Mouse (Mus musculus): Measurements from ENCODE around the gene Wscd2. TPM values are rescaled to one million over a fixed set of nuclear protein-coding genes. Genes with fewer than 3 reads are reported as not detected.

Wscd2 gene
- polyA plus RNA-seq, 1 experiment from 2014 or later, result 7.1 TPM

GRCm38 (mm10) chr5:113506779-113507178, 16.6 kb downstream of the Wscd2 start:
- Histone ChIP-seq H3K4me3 (no peak overlapping the region), H3K4me2 (replicated peaks) (no peak overlapping the region), H3K27me3 (peaks cover 12% of the 10 kb centered on the region), H3K9ac (no peak overlapping the region), H3K36me3 (no peaks in the 10 kb centered on the region), H3K9me3 (no peaks in the 10 kb centered on the region), H3K4me1 (peaks cover 43% of the 10 kb centered on the region), H3K27ac (no peak overlapping the region)
- ATAC-seq (ENCODE audit: low FRiP score, low read depth), result no peak
- WGBS, result 80% methylated on average over 5 of the region's 5 CpGs

DNA sequence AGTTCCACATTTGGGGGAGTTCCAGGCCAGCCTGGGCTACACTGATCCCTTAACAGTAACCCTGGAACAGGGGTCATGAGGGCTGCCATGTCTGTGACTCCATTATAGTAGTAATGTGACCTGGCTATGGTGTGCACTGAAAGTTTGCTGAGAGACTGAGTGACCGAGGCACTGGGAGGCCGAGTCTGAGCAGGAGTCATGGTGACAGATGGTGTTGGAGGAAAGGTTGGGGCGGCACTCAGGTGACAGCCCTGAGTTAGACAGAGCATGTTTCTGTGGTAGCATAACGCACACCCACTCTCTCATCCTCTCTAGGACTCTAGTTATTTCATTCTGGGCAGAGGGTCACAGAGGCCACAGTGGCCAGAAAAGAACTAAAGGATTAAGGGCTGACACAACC, 19.0 kb downstream of the Wscd2 start:
- no peak overlapping the region for H3K4me3 ChIP-seq
- H3K27ac ChIP-seq, result no peak overlapping the region
- no peak overlapping the region for H3K9ac ChIP-seq
- peaks cover 6% of the 10 kb centered on the region for H3K27me3 ChIP-seq
- peaks cover 36% of the 10 kb centered on the region for H3K4me1 ChIP-seq
- H3K36me3 ChIP-seq, result no peaks in the 10 kb centered on the region
- WGBS, result 72% methylated on average over 4 of the region's 4 CpGs
- H3K4me2 ChIP-seq (replicated peaks), result no peak overlapping the region
- no peak for ATAC-seq (ENCODE audit: low FRiP score, low read depth)
- H3K9me3 ChIP-seq, result no peaks in the 10 kb centered on the region

DNA sequence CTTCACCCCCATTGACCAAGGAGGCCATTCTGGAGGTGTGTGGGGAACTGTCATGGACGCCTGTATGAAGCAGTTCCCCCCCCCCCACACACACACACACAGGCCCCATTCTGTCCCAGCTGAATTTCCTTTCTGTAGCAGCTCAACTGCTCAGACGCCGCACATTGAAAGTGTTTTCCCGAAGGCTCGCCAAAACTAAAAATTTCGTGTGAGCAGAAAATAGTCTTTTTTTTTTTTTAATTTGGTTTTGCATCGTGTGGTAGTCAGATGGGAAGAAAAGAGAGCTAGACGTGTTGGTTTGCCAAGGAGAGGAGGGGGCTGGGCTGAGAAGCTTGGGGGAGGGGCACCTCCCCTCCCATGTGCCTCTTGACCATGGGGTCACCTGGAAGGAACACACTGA, 23.5 kb downstream of the Wscd2 start:
- no peak overlapping the region for H3K27ac ChIP-seq
- no peak for ATAC-seq (ENCODE audit: low FRiP score, low read depth)
- H3K4me2 ChIP-seq (replicated peaks), result no peak overlapping the region
- no peaks in the 10 kb centered on the region for H3K9me3 ChIP-seq
- peaks cover 23% of the 10 kb centered on the region for H3K27me3 ChIP-seq
- no peaks in the 10 kb centered on the region for H3K36me3 ChIP-seq
- no peak overlapping the region for H3K4me3 ChIP-seq
- no peak overlapping the region for H3K9ac ChIP-seq
- 61% methylated on average over 8 of the region's 8 CpGs for WGBS
- peaks cover 33% of the 10 kb centered on the region for H3K4me1 ChIP-seq

DNA sequence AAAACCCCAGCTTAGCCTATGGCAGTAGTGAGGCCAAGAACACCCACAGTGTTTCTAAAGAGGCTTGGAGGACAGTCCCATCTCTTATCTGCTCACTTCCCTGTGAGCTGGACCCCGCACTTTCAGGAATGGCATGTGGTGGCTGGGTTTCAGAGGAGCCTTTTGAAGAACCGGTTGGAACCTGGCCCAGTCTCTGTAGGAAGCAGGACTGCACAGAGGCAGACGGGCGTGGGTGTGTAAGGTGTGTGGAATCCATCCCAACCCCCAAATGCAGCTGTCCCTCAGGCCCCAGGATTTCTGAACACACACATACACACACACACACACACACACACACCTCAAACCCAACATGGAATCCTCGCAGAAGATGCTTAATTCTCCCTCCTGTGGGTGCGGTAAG, 23.9 kb downstream of the Wscd2 start:
- Histone ChIP-seq H3K9me3 (no peaks in the 10 kb centered on the region), H3K27me3 (peaks cover 20% of the 10 kb centered on the region), H3K4me2 (replicated peaks) (no peak overlapping the region), H3K36me3 (no peaks in the 10 kb centered on the region), H3K27ac (no peak overlapping the region), H3K9ac (no peak overlapping the region), H3K4me1 (peaks cover 33% of the 10 kb centered on the region), H3K4me3 (no peak overlapping the region)
- WGBS, result 79% methylated on average over 6 of the region's 6 CpGs
- ATAC-seq (ENCODE audit: low FRiP score, low read depth), result no peak

GRCm38 (mm10) chr5:113516119-113516872, 26.2 kb downstream of the Wscd2 start:
- Histone ChIP-seq H3K4me1 (peaks cover 23% of the 10 kb centered on the region), H3K27ac (no peak overlapping the region), H3K27me3 (peaks cover 23% of the 10 kb centered on the region; the same call in 1 of the 2 replicates), H3K9me3 (no peaks in the 10 kb centered on the region), H3K9ac (no peak overlapping the region), H3K36me3 (no peaks in the 10 kb centered on the region), H3K4me2 (replicated peaks) (no peak overlapping the region), H3K4me3 (no peak overlapping the region)
- whole genome bisulfite sequencing, result 44% methylated on average over 14 of the region's 14 CpGs
- no peak for ATAC-seq (ENCODE audit: low FRiP score, low read depth)

DNA sequence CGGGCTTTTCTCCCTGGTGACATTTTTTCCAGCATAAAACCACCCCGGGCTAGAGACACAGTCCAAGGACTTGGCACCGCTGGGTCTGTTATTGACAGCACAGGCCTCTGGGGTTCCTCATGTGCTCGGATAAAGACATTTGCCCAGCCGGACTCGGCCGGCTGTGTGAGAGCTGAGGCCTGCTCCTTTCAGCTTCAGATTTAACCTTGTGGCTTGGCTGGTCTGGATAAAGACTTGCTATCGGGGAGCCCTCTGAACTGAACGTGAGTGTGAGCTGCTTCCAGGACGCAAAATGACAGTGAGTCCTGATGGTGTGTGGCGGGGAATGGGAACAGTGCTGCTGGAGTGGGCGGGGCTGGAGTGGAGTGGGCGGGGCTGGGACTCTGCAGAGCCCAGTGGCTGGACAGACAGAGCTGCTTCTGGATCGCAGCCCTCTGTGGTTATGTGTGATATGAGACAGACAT, 26.8 kb downstream of the Wscd2 start:
- Histone ChIP-seq H3K27me3 (peaks cover 23% of the 10 kb centered on the region; the same call in 1 of the 2 replicates), H3K4me3 (no peak overlapping the region), H3K9me3 (no peaks in the 10 kb centered on the region), H3K4me2 (replicated peaks) (0 out of 2 replicates have a peak overlapping the region, but pooled peaks have one; percentile 4), H3K27ac (no peak overlapping the region), H3K9ac (no peak overlapping the region), H3K4me1 (peaks cover 23% of the 10 kb centered on the region), H3K36me3 (no peaks in the 10 kb centered on the region)
- ATAC-seq (ENCODE audit: low FRiP score, low read depth), result no peak
- WGBS, result 28% methylated on average over 14 of the region's 14 CpGs

DNA sequence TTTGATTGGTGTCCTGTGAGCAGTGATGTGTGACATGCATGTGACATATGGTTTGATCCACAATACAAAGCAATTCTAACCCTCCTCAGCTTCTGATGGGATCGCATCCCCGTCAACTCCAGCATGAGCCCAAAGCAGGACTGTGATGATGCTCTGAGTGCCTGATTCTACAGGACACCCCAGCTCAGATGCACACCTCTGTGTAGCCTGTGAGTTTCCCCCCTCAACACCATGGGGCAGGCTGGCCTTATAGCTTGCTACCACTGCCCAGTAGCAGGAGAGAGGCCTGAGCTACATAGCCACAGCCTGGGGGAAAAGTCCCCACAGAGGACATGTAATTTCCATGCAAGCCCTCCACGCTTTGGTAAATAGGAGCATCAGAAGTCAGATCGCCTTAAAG, 27.3 kb downstream of the Wscd2 start:
- Histone ChIP-seq H3K9ac (no peak overlapping the region), H3K27me3 (peaks cover 23% of the 10 kb centered on the region; the same call in 1 of the 2 replicates), H3K4me1 (peaks cover 23% of the 10 kb centered on the region), H3K4me3 (no peak overlapping the region), H3K27ac (no peak overlapping the region), H3K4me2 (replicated peaks) (no peak overlapping the region), H3K36me3 (no peaks in the 10 kb centered on the region), H3K9me3 (no peaks in the 10 kb centered on the region)
- WGBS, result 82% methylated on average over 4 of the region's 4 CpGs
- ATAC-seq (ENCODE audit: low FRiP score, low read depth), result no peak

DNA sequence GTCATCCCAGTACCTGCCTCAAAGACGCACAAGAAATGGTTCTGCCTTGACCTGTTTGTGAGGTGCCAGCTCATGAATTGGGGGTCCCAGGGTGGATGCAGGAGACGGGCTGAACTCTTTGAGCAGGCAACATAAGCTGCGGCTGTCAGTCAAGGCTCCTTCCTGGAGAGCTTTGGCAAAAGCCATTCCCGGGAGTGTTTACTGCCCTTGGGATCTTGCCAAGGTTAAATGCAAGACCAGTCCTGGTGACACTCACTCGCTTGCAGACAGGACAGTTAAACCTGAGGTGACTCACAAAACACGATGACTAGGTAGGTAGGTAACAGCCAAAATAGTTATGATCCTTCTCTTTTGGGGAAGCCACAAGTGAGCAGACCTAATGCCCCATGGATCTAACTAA, 30.9 kb downstream of the Wscd2 start:
- Histone ChIP-seq H3K4me3 (no peak overlapping the region), H3K4me1 (peaks cover 13% of the 10 kb centered on the region), H3K9me3 (no peaks in the 10 kb centered on the region), H3K9ac (no peak overlapping the region), H3K27ac (no peak overlapping the region), H3K36me3 (no peaks in the 10 kb centered on the region), H3K4me2 (replicated peaks) (no peak overlapping the region), H3K27me3 (peaks cover 19% of the 10 kb centered on the region; the same call in 1 of the 2 replicates)
- ATAC-seq (ENCODE audit: low FRiP score, low read depth), result no peak
- 40% methylated on average over 6 of the region's 6 CpGs for WGBS

GRCm38 (mm10) chr5:113538826-113539225, 48.7 kb downstream of the Wscd2 start:
- Histone ChIP-seq H3K27me3 (peaks cover 15% of the 10 kb centered on the region), H3K27ac (no peak overlapping the region), H3K4me2 (replicated peaks) (no peak overlapping the region), H3K4me3 (no peak overlapping the region), H3K9me3 (no peaks in the 10 kb centered on the region), H3K4me1 (peaks cover 25% of the 10 kb centered on the region), H3K36me3 (no peaks in the 10 kb centered on the region), H3K9ac (no peak overlapping the region)
- ATAC-seq (ENCODE audit: low FRiP score, low read depth), result no peak
- 72% methylated on average over 1 of the region's 1 CpGs for WGBS

DNA sequence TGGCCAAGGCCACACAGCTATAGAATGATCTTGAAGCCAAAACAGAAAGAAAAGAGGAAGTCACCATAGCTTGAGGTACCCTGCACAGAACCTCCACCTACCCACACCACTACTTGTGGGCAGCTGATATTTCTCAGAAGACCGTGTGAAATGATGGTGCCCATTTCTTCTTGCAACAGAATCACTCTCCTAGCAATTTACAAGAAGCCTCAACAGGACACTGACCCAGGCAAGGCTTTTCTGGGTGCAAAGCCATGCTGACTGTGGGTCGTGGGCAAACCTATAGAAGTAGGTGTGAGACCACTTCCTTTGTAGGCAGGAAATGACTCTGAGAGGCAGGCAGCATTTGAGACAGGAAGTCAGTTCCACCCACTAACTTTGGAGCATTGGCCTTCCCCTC, 49.3 kb downstream of the Wscd2 start:
- no peak for ATAC-seq (ENCODE audit: low FRiP score, low read depth)
- Histone ChIP-seq H3K9me3 (no peaks in the 10 kb centered on the region), H3K4me3 (no peak overlapping the region), H3K27me3 (peaks cover 20% of the 10 kb centered on the region), H3K9ac (no peak overlapping the region), H3K36me3 (no peaks in the 10 kb centered on the region), H3K4me2 (replicated peaks) (no peak overlapping the region), H3K4me1 (peaks cover 25% of the 10 kb centered on the region), H3K27ac (no peak overlapping the region)
- WGBS, result 66% methylated on average over 2 of the region's 2 CpGs

DNA sequence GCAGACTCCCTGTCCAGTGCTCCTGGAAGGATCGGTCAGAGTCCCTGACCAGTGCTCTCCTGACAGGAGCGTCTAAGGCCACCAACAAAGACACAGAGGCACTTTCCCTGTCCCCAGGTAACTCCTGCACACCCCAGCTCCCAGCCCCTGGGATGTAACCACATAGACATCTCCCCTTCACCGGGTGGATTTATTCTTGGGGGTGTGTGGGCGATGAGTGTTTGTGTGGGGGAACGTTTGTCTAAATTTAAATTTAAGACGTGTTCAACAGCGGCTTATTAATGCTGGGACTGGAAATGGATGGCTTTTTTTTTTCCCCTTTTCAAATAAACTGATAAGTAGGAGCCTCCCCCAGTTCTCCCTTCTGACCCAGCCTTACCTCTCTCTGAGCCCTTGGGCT, 49.7 kb downstream of the Wscd2 start:
- ATAC-seq (ENCODE audit: low FRiP score, low read depth), result no peak
- Histone ChIP-seq H3K9ac (no peak overlapping the region), H3K9me3 (no peaks in the 10 kb centered on the region), H3K27me3 (peaks cover 20% of the 10 kb centered on the region), H3K27ac (no peak overlapping the region), H3K4me3 (no peak overlapping the region), H3K36me3 (no peaks in the 10 kb centered on the region), H3K4me1 (peaks cover 25% of the 10 kb centered on the region), H3K4me2 (replicated peaks) (no peak overlapping the region)
- WGBS, result 87% methylated on average over 7 of the region's 7 CpGs

DNA sequence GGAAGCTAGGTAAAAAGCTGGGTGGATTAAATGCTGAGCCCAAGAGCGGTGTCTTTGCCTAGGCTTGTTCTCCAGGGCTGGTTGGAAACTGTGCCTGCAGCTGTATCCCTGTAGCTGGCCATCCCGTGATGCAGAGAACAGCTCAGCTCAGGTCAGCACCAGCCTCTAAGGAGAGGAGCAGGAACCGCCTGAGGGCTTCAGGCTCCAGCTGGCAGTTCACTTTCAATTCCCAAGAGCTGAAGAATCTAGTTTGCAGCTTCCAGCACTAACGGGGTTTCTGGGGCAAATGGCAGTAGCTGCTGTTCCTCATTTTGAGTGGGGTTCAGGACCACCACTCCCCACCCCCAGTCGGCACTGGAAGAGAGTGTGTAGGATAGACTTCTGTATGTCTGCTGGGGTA, 51.1 kb downstream of the Wscd2 start:
- 43% methylated on average over 5 of the region's 5 CpGs for WGBS
- H3K4me3 ChIP-seq, result no peak overlapping the region
- H3K9me3 ChIP-seq, result no peaks in the 10 kb centered on the region
- no peak for ATAC-seq (ENCODE audit: low FRiP score, low read depth)
- H3K36me3 ChIP-seq, result no peaks in the 10 kb centered on the region
- no peak overlapping the region for H3K4me2 ChIP-seq (replicated peaks)
- H3K9ac ChIP-seq, result no peak overlapping the region
- H3K27ac ChIP-seq, result no peak overlapping the region
- H3K4me1 ChIP-seq, result peaks cover 25% of the 10 kb centered on the region
- peaks cover 20% of the 10 kb centered on the region for H3K27me3 ChIP-seq
